In the genomic region with DNA sequence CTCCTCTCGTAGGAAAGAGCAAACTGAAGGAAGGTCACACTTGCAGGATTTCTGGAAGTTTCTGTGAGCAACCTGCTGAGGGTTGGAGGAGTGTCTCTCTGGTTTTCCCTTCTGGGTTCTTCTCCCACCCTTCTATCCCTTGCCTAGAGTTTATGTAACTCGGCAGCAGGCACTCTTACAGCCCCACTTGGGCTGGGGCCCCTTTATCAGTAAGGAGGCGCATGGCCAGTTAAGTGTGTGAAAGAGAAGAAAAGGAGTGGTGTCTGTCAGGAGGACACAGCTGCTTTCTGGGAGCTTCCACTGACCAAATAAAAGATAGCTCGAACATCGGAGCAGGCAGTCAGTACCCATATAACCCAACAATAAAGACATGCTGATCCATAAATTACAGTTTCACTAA, we compare ENCODE assay signal across 13 mouse cellular contexts. TPM values are rescaled to one million over a fixed set of nuclear protein-coding genes. Genes with fewer than 3 reads are reported as not detected.
"Had no signal": no experiment of that assay in that cellular context is flagged by ENCODE, and none has a peak within 500 bp of the region (broad histone marks: within the 10 kb centered on the region; RNA-seq: fewer than 3 reads in every experiment).

No protein-coding gene starts in this region.

- ATAC-seq: midbrain, embryonic 13.5 days had no signal

- H3K4me1 ChIP-seq: midbrain, embryonic 13.5 days had no signal

- H3K36me3 ChIP-seq: limb, embryonic 12.5 days; midbrain, embryonic 13.5 days; neural tube, embryonic 15.5 days had no signal

- H3K9ac ChIP-seq: limb, embryonic 12.5 days; midbrain, embryonic 13.5 days; neural tube, embryonic 15.5 days had no signal

- H3K27ac ChIP-seq: kidney, postnatal 0 days; layer of hippocampus, adult 2 months; limb, embryonic 12.5 days; midbrain, embryonic 13.5 days; neural tube, embryonic 15.5 days had no signal

- H3K9me3 ChIP-seq: limb, embryonic 12.5 days; midbrain, embryonic 13.5 days; neural tube, embryonic 15.5 days had no signal

- H3K4me2 ChIP-seq: limb, embryonic 12.5 days; midbrain, embryonic 13.5 days; neural tube, embryonic 15.5 days had no signal

- H3K27me3 ChIP-seq: limb, embryonic 12.5 days; neural tube, embryonic 15.5 days had no signal

- DNase-seq: kidney, adult 11 months; kidney, adult 9 months; kidney, postnatal 4 days; right cerebral cortex, adult 18-20 months; thymus, adult 18-20 months; thymus, postnatal 14 days had no signal

- H3K4me3 ChIP-seq: layer of hippocampus, adult 2 months; limb, embryonic 12.5 days; midbrain, embryonic 13.5 days; myocyte; neural tube, embryonic 15.5 days had no signal

RNA-seq across cellular contexts. Expression of a gene that starts 10.8 kb away (rescaled TPM):
- polyA plus RNA-seq: liver, adult 2 months had no signal

RNA-seq across cellular contexts. Expression of a gene that starts 48.8 kb away (rescaled TPM):
- polyA plus RNA-seq: liver, adult 2 months; myocyte had no signal
